Mouse (Mus musculus) heart, embryonic 10.5 days (tissue): Measurements from ENCODE around the gene Slx4ip. TPM values are rescaled to one million over a fixed set of nuclear protein-coding genes. Genes with fewer than 3 reads are reported as not detected.
A peak's percentile ranks its signal among the peaks of the same experiment; 100 is the strongest.
"Not testable (repeated sequence)": the region's sequence is repeated elsewhere in the genome, so short reads cannot be mapped to it uniquely, and the experiment has no call there.

Experiments
- DNase-seq: peaks from one replicate; pipeline ENCODE4 v3.0.0-alpha.2; 2017; ENCODE audit warnings: low spot score
- H3K27ac ChIP-seq: fragments of 300-500 bp; sonication (generic); 2 replicates; pipeline ENCODE4 v1.5.1; 2016; ENCODE audit warnings: mild to moderate bottlenecking
- H3K27me3 ChIP-seq: fragments of 300-500 bp; sonication (generic); 2 replicates; pipeline ENCODE4 v1.6.1; 2016; ENCODE audit warnings: mild to moderate bottlenecking; ENCODE audit not compliant: poor library complexity, insufficient read depth, severe bottlenecking
- H3K36me3 ChIP-seq: fragments of 300-500 bp; sonication (generic); 2 replicates; pipeline ENCODE4 v1.6.1; 2016; ENCODE audit warnings: mild to moderate bottlenecking, moderate library complexity
- H3K4me1 ChIP-seq: fragments of 300-500 bp; sonication (generic); 2 replicates; pipeline ENCODE4 v1.6.1; 2016; ENCODE audit warnings: mild to moderate bottlenecking
- H3K4me3 ChIP-seq: fragments of 300-500 bp; sonication (generic); 2 replicates; pipeline ENCODE4 v1.5.1; 2016; ENCODE audit warnings: mild to moderate bottlenecking, moderate library complexity
- H3K9me3 ChIP-seq: fragments of 300-500 bp; sonication (generic); 2 replicates; pipeline ENCODE4 v1.6.1; 2016; ENCODE audit warnings: mild to moderate bottlenecking, moderate library complexity
- WGBS: fragments of 180-500 bp; shearing (Covaris S2); methylation state at CpG from one replicate; pipeline ENCODE4 v1.1.7; 2016; 5-methylcytosine and 5-hydroxymethylcytosine counted together
- polyA plus RNA-seq: library from polyadenylated mRNA; unstranded; fragments of >200 nt; fragmentation: Nextera tagmentation; extraction: Ambion mirVana; gene quantifications from 2 replicates; pipeline ENCODE4 v1.2.1, GENCODE M21; 2016

Gene Slx4ip
- polyA plus RNA-seq = 4.9 and 5.9 TPM in 2 replicates

GRCm38 (mm10) chr2:136891068-136891950, at the start of gene Slx4ip, which contains the start of the genes AL731706.1 and Mkks:
Gene Slx4ip, plus strand, starts transcription at chr2:136891218.
Gene AL731706.1, minus strand, starts transcription at chr2:136891389.
Gene Mkks, minus strand, starts transcription at chr2:136891389.
- H3K4me3 ChIP-seq = peak within 1 kb of the TSS; percentile 85
- no peaks in the 10 kb centered on the region for H3K36me3 ChIP-seq
- no peaks in the 10 kb centered on the region for H3K9me3 ChIP-seq
- DNase-seq = peak; percentile 100
- peaks cover 5% of the 10 kb centered on the region; the same call in 1 of the 2 replicates for H3K4me1 ChIP-seq
- peak within 1 kb of the TSS; percentile 98 for H3K27ac ChIP-seq
- under 1% methylated on average over 49 of the region's 49 CpGs for WGBS
- no peaks in the 10 kb centered on the region for H3K27me3 ChIP-seq

- Histone ChIP-seq H3K27me3 (no peaks in the 10 kb centered on the region), H3K4me1 (no peaks in the 10 kb centered on the region), H3K9me3 (no peaks in the 10 kb centered on the region), H3K36me3 (no peaks in the 10 kb centered on the region), H3K4me3 (no peak overlapping the region), H3K27ac (no peak overlapping the region)
- 56% methylated on average over 3 of the region's 3 CpGs for WGBS
- DNase-seq = no peak
These were observed 40.7 kb upstream of the Slx4ip start for GRCm38 (mm10) chr2:136850366-136850765.

GRCm38 (mm10) chr2:136854543-136855388, 36.3 kb upstream of the Slx4ip start:
- no peak overlapping the region for H3K4me3 ChIP-seq
- H3K9me3 ChIP-seq = no peaks in the 10 kb centered on the region
- 48% methylated on average over 5 of the region's 5 CpGs for WGBS
- H3K36me3 ChIP-seq = no peaks in the 10 kb centered on the region
- H3K27me3 ChIP-seq = no peaks in the 10 kb centered on the region
- H3K4me1 ChIP-seq = no peaks in the 10 kb centered on the region
- H3K27ac ChIP-seq = no peak overlapping the region
- DNase-seq = no peak

- Histone ChIP-seq H3K9me3 (no peaks in the 10 kb centered on the region), H3K4me3 (no peak within 1 kb of the TSS)
- WGBS = 93% methylated on average over 2 of the region's 2 CpGs
These were observed 5.4 kb upstream of the Slx4ip start, which contains the start of gene AL731706.2 for GRCm38 (mm10) chr2:136885579-136885978. Gene AL731706.2, minus strand, starts transcription at chr2:136885679.

GRCm38 (mm10) chr2:136886846-136887245, 4.2 kb upstream of the Slx4ip start:
- DNase-seq = no peak
- Histone ChIP-seq H3K4me3 (no peak overlapping the region), H3K36me3 (peaks cover 30% of the 10 kb centered on the region), H3K27ac (no peak overlapping the region), H3K27me3 (no peaks in the 10 kb centered on the region), H3K4me1 (no peaks in the 10 kb centered on the region), H3K9me3 (no peaks in the 10 kb centered on the region)
- 76% methylated on average over 4 of the region's 4 CpGs for WGBS

More at GRCm38 (mm10) chr2:136885579-136885978, 5.4 kb upstream of the Slx4ip start, which contains the start of gene AL731706.2:
- Histone ChIP-seq H3K27me3 (no peaks in the 10 kb centered on the region), H3K4me1 (no peaks in the 10 kb centered on the region), H3K36me3 (peaks cover 41% of the 10 kb centered on the region), H3K27ac (no peak within 1 kb of the TSS)
- DNase-seq = no peak

- 5% methylated on average over 15 of the region's 15 CpGs for WGBS
- Histone ChIP-seq H3K4me3 (peak overlapping the region; percentile 85), H3K27ac (peak overlapping the region; percentile 98)
- not testable (repeated sequence) for H3K27me3 ChIP-seq, H3K36me3 ChIP-seq, H3K9me3 ChIP-seq, H3K4me1 ChIP-seq, DNase-seq
These were observed 326 bp upstream of the Slx4ip start for GRCm38 (mm10) chr2:136890716-136891067.

- Histone ChIP-seq H3K27ac (peak overlapping the region; percentile 98), H3K9me3 (no peaks in the 10 kb centered on the region), H3K4me1 (peaks cover 5% of the 10 kb centered on the region; the same call in 1 of the 2 replicates), H3K27me3 (no peaks in the 10 kb centered on the region), H3K4me3 (peak overlapping the region; percentile 85), H3K36me3 (no peaks in the 10 kb centered on the region)
- peak; percentile 98 for DNase-seq
- WGBS = 0% methylated on average over 23 of the region's 23 CpGs
These were observed 943 bp downstream of the Slx4ip start for GRCm38 (mm10) chr2:136891951-136892371.

GRCm38 (mm10) chr2:136894494-136894893, 3.5 kb downstream of the Slx4ip start:
- Histone ChIP-seq H3K4me1 (peaks cover 5% of the 10 kb centered on the region; the same call in 1 of the 2 replicates), H3K27me3 (no peaks in the 10 kb centered on the region), H3K27ac (no peak overlapping the region), H3K36me3 (no peaks in the 10 kb centered on the region), H3K4me3 (no peak overlapping the region), H3K9me3 (no peaks in the 10 kb centered on the region)
- WGBS = 78% methylated on average over 2 of the region's 2 CpGs
- DNase-seq = no peak

GRCm38 (mm10) chr2:136896131-136896530, 5.1 kb downstream of the Slx4ip start:
- Histone ChIP-seq H3K36me3 (no peaks in the 10 kb centered on the region), H3K27ac (no peak overlapping the region), H3K27me3 (no peaks in the 10 kb centered on the region), H3K9me3 (no peaks in the 10 kb centered on the region), H3K4me3 (no peak overlapping the region), H3K4me1 (peaks cover 5% of the 10 kb centered on the region; the same call in 1 of the 2 replicates)
- DNase-seq = no peak
- 85% methylated on average over 2 of the region's 2 CpGs for WGBS

- H3K9me3 ChIP-seq = no peaks in the 10 kb centered on the region
- no peak overlapping the region for H3K4me3 ChIP-seq
- no peaks in the 10 kb centered on the region for H3K27me3 ChIP-seq
- no peak for DNase-seq
- peaks cover 11% of the 10 kb centered on the region for H3K36me3 ChIP-seq
- H3K27ac ChIP-seq = no peak overlapping the region
- 84% methylated on average over 3 of the region's 3 CpGs for WGBS
- H3K4me1 ChIP-seq = peaks cover 9% of the 10 kb centered on the region; the same call in 1 of the 2 replicates
These were observed 17.6 kb downstream of the Slx4ip start for GRCm38 (mm10) chr2:136908596-136908995.

- H3K27me3 ChIP-seq = no peaks in the 10 kb centered on the region
- 65% methylated on average over 2 of the region's 2 CpGs for WGBS
- H3K4me3 ChIP-seq = no peak overlapping the region
These were observed 18.3 kb downstream of the Slx4ip start for GRCm38 (mm10) chr2:136909298-136909697.

GRCm38 (mm10) chr2:136911958-136912411, 21.0 kb downstream of the Slx4ip start:
- no peak for DNase-seq
- H3K27ac ChIP-seq = no peak overlapping the region
- peaks cover 13% of the 10 kb centered on the region; the same call in 1 of the 2 replicates for H3K4me1 ChIP-seq
- no peak overlapping the region for H3K4me3 ChIP-seq
- 45% methylated on average over 4 of the region's 4 CpGs for WGBS
- no peaks in the 10 kb centered on the region for H3K9me3 ChIP-seq
- H3K27me3 ChIP-seq = no peaks in the 10 kb centered on the region
- no peaks in the 10 kb centered on the region for H3K36me3 ChIP-seq

More at GRCm38 (mm10) chr2:136909298-136909697, 18.3 kb downstream of the Slx4ip start:
- H3K36me3 ChIP-seq = peaks cover 11% of the 10 kb centered on the region
- DNase-seq = no peak
- peaks cover 9% of the 10 kb centered on the region; the same call in 1 of the 2 replicates for H3K4me1 ChIP-seq
- no peak overlapping the region for H3K27ac ChIP-seq
- H3K9me3 ChIP-seq = no peaks in the 10 kb centered on the region
